Mouse (Mus musculus) hindbrain, embryonic 16.5 days (tissue): ENCODE measurements around the gene Oas1e. TPM values are rescaled to one million over a fixed set of nuclear protein-coding genes. Genes with fewer than 3 reads are reported as not detected.
"Not testable (repeated sequence)": the region's sequence is repeated elsewhere in the genome, so short reads cannot be mapped to it uniquely, and the experiment has no call there.

Experiments
- ATAC-seq: fragments of 200-750 bp; cut with Nextera tagmentation; 2 replicates; pipeline ENCODE4 v1.8.0; 2017; ENCODE audit warnings: moderate TSS enrichment, moderate library complexity
- H3K27ac ChIP-seq: fragments of 300-500 bp; sonication (generic); 2 replicates; pipeline ENCODE4 v1.5.1; 2014; ENCODE audit warnings: low read depth, mild to moderate bottlenecking, control low read depth, low read length, moderate library complexity
- H3K27me3 ChIP-seq: fragments of 300-500 bp; sonication (generic); replicated peaks from 2 replicates; pipeline ENCODE4 v1.6.1; 2014; ENCODE audit warnings: low read length; ENCODE audit not compliant: control insufficient read depth, insufficient read depth
- H3K36me3 ChIP-seq: fragments of 300-500 bp; sonication (generic); 2 replicates; pipeline ENCODE4 v1.6.1; 2014; ENCODE audit warnings: mild to moderate bottlenecking, low read length, moderate library complexity, mixed read lengths; ENCODE audit not compliant: control insufficient read depth, insufficient read depth
- H3K4me1 ChIP-seq: fragments of 300-500 bp; sonication (generic); 2 replicates; pipeline ENCODE4 v1.6.1; 2014; ENCODE audit warnings: low read depth, low read length; ENCODE audit not compliant: control insufficient read depth, insufficient read depth
- H3K4me2 ChIP-seq: fragments of 300-500 bp; sonication (generic); 2 replicates; pipeline ENCODE4 v1.6.1; 2014; ENCODE audit warnings: mild to moderate bottlenecking, low read length, control low read depth, moderate library complexity
- H3K4me3 ChIP-seq: fragments of 300-500 bp; sonication (generic); 2 replicates; pipeline ENCODE4 v1.5.1; 2014; ENCODE audit warnings: mild to moderate bottlenecking, low read length, control low read depth, moderate library complexity
- H3K9ac ChIP-seq: fragments of 300-500 bp; sonication (generic); 2 replicates; pipeline ENCODE4 v1.6.1; 2014; ENCODE audit warnings: low read depth, mild to moderate bottlenecking, control low read depth, low read length, moderate library complexity
- H3K9me3 ChIP-seq: fragments of 300-500 bp; sonication (generic); 2 replicates; pipeline ENCODE4 v1.6.1; 2014; ENCODE audit warnings: mild to moderate bottlenecking, low read length, moderate library complexity; ENCODE audit not compliant: control insufficient read depth
- WGBS: fragments of 180-500 bp; shearing (Covaris S2); extraction: QIAGEN DNeasy Blood & Tissue Kit; methylation state at CpG from one replicate; pipeline ENCODE4 v1.1.7; 2014; 5-methylcytosine and 5-hydroxymethylcytosine counted together
- polyA plus RNA-seq: library from polyadenylated mRNA; unstranded; fragments of >200 nt; fragmentation: Nextera tagmentation; extraction: Ambion mirVana; gene quantifications from 2 replicates; pipeline ENCODE4 v1.2.1, GENCODE M21; 2015

The Oas1e gene
- polyA plus RNA-seq, 1 experiment from 2014 or later = 0.86 TPM

DNA sequence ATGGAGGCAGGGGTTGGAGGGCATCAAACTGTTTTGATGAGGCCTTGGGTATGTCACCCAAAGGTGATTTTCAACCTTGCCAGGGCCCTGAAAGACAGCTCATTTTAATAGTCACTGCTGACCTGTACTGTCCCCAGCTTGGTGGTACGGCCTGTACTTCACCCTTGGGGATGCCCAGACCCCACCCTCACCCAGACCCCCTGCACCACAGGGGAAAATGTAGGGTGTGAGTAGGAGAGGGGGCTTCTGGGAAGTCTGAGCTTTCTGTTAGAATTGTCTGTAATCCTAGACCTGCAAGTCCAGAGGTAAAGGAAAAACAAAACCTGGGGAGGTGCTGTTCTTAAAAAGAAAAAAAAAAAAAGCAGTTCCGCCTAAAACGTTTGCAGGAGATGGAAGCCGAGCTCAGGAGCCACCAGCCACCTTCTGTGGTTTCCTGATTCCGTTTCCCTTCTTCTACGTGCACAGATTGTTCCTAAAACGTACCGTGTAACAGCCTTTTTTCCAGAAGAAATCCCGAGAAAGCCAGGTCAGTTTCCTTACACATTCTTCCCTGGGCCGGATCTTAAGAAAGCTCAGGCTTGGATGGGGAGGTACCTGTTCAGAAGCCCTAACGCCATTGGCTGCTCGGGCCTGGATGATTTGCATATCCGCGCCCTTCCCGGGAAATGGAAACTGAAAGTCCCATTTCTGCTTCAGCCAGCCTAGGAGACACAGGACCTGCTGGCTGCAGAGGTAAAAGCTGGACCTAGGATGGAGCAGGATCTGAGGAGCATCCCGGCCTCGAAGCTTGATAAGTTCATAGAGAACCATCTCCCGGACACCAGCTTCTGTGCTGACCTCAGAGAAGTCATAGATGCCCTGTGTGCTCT is 16.9 kb upstream of the Oas1e start, which contains the start of gene Oas1c:
TSS of gene Oas1c (minus strand) at position 564 of the 869 bp plus-strand sequence.
- H3K4me3 ChIP-seq = peak within 1 kb of the TSS; percentile 29
- no peaks in the 10 kb centered on the region for H3K27me3 ChIP-seq
- H3K9ac ChIP-seq = peak within 1 kb of the TSS; percentile 28
- peak within 1 kb of the TSS; percentile 51 for H3K4me2 ChIP-seq
- peak; percentile 94 for ATAC-seq
- H3K36me3 ChIP-seq = no peaks in the 10 kb centered on the region
- no peaks in the 10 kb centered on the region for H3K9me3 ChIP-seq
- H3K4me1 ChIP-seq = peaks cover 7% of the 10 kb centered on the region
- H3K27ac ChIP-seq = peak within 1 kb of the TSS; percentile 77
- WGBS = 3% methylated on average over 18 of the region's 18 CpGs

DNA sequence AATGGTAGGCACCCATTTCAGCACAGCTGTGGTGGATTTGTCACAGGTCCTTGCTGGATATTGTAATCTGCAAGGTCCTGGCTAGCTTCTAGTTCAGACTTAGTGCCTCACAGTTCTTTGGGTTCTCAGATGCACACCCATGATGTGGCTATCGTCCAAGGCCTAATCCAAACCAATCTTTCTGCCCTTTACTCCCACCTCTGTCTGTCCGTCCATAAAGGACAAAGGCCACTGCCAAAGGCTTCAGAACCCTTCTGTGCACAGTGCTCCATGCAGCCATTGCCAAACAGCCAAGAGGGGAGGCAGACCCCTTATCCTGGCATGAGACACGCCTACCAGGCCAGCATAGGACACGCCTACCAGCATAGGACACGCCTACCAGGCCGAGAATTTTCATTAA is 13.8 kb upstream of the Oas1e start:
- Histone ChIP-seq H3K27me3 (no peaks in the 10 kb centered on the region), H3K4me3 (no peak overlapping the region), H3K36me3 (no peaks in the 10 kb centered on the region), H3K27ac (no peak overlapping the region), H3K4me1 (peaks cover 7% of the 10 kb centered on the region), H3K9me3 (peaks cover 2% of the 10 kb centered on the region; the same call in 1 of the 2 replicates), H3K9ac (no peak overlapping the region), H3K4me2 (no peak overlapping the region)
- ATAC-seq = no peak
- WGBS = 41% methylated on average over 6 of the region's 6 CpGs

DNA sequence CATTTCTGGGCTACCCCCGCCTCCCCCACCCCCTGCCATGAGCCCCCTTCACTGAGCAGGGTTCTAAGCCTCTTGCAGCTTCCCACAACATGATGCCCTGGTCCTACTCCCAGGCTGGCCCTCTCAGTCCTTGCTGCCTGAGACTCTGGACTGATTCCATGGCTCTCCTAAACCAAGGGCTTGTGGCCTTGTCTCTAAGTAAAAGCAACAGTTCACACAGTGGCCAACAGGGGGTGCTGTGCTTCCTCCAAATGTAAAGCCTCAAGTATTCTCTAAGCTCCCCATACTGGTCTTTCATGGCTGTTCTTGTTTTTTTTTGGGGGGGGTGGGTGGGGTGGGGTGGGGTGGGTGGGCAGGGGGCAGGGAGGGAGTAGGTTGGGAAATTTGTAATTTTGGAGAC is 11.1 kb upstream of the Oas1e start:
- Histone ChIP-seq H3K4me3 (no peak overlapping the region), H3K27ac (no peak overlapping the region), H3K4me2 (no peak overlapping the region), H3K9ac (no peak overlapping the region), H3K4me1 (no peaks in the 10 kb centered on the region), H3K27me3 (no peaks in the 10 kb centered on the region), H3K36me3 (no peaks in the 10 kb centered on the region), H3K9me3 (peaks cover 2% of the 10 kb centered on the region; the same call in 1 of the 2 replicates)
- 100% methylated on average over 1 of the region's 1 CpGs for WGBS
- ATAC-seq = no peak

DNA sequence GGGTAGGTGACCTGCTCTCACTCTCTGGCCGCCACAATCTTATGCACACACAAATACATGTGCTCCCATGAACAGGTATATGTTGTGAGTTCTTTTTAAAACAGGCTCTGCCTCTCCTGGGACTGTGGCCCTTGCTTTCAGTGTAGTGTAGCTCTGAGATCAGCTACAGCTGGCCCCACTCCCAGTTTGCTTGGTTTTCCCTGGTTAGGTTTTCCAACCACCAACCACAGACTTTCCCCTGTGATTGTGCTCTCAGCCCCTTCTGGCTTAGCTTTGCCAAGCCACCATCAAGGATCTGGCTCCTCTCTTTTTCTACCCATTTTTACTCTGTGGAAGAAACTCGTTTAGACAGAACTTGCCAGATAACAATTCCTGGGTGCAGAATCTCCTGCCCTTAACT is 8.3 kb upstream of the Oas1e start:
- Histone ChIP-seq H3K36me3 (no peaks in the 10 kb centered on the region), H3K27me3 (no peaks in the 10 kb centered on the region), H3K9me3 (peaks cover 2% of the 10 kb centered on the region; the same call in 1 of the 2 replicates), H3K4me2 (no peak overlapping the region), H3K4me3 (no peak overlapping the region), H3K9ac (no peak overlapping the region), H3K27ac (no peak overlapping the region), H3K4me1 (no peaks in the 10 kb centered on the region)
- WGBS = 70% methylated on average over 2 of the region's 2 CpGs
- ATAC-seq = no peak

DNA sequence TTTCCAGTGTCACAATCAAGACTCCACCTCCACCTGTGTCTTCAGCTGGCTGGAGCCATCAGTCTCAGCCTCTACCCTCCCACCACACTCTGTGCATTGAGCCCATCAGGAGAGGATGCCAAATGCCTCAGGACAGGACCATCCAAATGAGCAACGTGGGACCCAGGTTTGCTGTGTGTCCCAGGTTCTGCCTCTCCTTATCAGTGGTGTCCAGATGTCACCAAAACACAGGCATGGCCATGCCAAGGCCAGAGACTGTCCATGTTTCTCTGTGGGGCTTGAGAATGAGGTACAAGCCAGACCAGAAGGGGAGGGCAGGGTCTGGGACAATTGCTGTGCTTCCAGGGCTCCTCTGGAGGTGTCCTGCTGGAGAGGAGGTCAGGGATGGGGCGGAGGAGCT is 3.6 kb upstream of the Oas1e start:
- not testable (repeated sequence) for H3K36me3 ChIP-seq, ATAC-seq, H3K4me1 ChIP-seq, H3K27ac ChIP-seq, H3K9me3 ChIP-seq, H3K27me3 ChIP-seq, H3K4me3 ChIP-seq, H3K4me2 ChIP-seq, H3K9ac ChIP-seq
- WGBS = 50% methylated on average over 1 of the region's 2 CpGs

DNA sequence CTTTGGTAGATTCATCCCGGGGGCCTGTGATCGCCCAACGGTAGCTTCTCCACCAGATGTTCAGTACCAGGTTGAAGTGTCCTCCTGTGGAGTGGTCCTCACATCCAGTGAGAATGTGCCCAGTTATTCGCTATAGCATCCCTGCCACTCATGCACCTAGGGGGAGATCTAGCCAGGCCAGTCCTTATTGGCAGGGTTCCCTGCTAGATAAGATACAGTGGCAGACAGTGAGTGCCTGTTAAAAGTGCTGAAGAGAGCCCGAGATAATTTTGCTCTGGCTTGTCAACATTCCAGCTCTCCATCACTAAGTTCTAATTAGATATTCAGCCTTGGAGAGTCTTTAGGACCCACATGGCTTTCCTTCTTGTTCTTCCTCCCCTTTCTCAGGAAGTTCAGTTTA is 2.8 kb upstream of the Oas1e start:
- not testable (repeated sequence) for H3K4me2 ChIP-seq, H3K27ac ChIP-seq, H3K27me3 ChIP-seq, H3K4me1 ChIP-seq, ATAC-seq, H3K4me3 ChIP-seq, H3K9me3 ChIP-seq, H3K36me3 ChIP-seq, H3K9ac ChIP-seq
- WGBS = 83% methylated on average over 5 of the region's 5 CpGs

DNA sequence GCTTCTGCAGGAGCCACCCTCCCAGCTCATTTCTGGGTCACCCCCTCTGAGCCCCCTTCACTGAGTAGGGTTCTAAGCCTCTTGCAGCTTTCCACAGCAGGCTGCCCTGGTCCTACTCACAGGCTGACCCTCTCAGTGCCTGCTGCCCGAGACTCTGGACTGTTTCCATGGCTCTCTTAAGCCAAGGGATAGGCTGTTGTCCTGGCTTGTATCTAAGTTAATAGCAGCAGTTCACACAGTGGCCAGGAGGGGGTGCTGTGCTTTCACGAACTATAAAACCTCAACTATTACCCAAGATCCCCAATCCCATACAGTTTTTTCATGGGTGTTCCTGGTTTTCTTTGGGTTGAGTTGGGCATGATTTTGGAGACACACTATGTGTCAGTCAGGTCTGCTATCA is 2.3 kb downstream of the Oas1e start:
- H3K9me3 ChIP-seq = no peaks in the 10 kb centered on the region
- ATAC-seq = no peak
- H3K36me3 ChIP-seq = no peaks in the 10 kb centered on the region
- H3K4me2 ChIP-seq = no peak overlapping the region
- H3K4me1 ChIP-seq = no peaks in the 10 kb centered on the region
- H3K4me3 ChIP-seq = no peak overlapping the region
- WGBS = 42% methylated on average over 2 of the region's 2 CpGs
- H3K27ac ChIP-seq = no peak overlapping the region
- H3K27me3 ChIP-seq = no peaks in the 10 kb centered on the region
- H3K9ac ChIP-seq = no peak overlapping the region

DNA sequence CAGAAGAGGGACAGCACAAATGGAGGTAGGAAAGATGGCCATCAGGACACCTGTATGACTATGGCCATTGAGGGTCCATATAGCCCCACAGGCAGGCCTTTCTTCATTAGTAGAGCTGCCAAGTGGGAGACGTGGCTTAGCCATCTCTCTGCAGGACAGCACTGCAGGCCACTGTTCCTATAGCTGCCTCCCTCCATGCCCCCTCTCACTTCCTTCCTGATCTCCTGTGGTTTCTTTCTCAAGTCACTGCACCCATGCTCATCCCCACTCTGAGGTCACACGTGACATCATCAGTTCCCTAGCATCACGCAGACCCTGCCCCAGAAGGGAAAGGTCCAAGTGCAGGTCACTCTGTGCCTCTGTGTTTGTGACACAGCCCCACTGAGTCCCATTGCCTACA is 8.3 kb downstream of the Oas1e start:
- no peaks in the 10 kb centered on the region for H3K9me3 ChIP-seq
- no peaks in the 10 kb centered on the region for H3K27me3 ChIP-seq
- H3K4me3 ChIP-seq = no peak overlapping the region
- H3K4me2 ChIP-seq = no peak overlapping the region
- whole genome bisulfite sequencing = 66% methylated on average over 3 of the region's 3 CpGs
- H3K36me3 ChIP-seq = no peaks in the 10 kb centered on the region
- no peak for ATAC-seq
- no peak overlapping the region for H3K9ac ChIP-seq
- H3K27ac ChIP-seq = no peak overlapping the region
- H3K4me1 ChIP-seq = no peaks in the 10 kb centered on the region

DNA sequence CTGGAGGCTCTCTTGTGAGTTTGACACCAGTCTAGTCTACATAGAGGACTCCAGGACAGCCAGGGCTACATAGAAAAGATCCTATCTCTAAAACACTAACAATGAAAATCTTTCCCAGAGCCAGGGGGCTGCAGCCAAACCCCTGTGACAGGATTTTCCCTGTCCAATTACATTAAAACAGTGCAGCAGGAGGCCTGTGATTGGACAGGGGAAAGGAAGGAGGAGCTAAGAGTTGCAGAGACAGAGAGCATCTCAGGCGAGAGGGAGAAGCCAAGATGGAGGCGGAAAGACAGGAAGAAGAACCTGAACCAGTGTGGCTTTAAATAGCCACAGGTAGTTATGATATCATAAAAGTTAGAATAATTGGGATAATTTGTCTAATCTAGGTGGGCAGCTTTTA is 12.9 kb downstream of the Oas1e start:
- H3K9me3 ChIP-seq = no peaks in the 10 kb centered on the region
- H3K27ac ChIP-seq = no peak overlapping the region
- no peak overlapping the region for H3K4me2 ChIP-seq
- H3K9ac ChIP-seq = no peak overlapping the region
- H3K4me3 ChIP-seq = no peak overlapping the region
- no peaks in the 10 kb centered on the region for H3K27me3 ChIP-seq
- 74% methylated on average over 2 of the region's 2 CpGs for WGBS
- no peak for ATAC-seq
- H3K36me3 ChIP-seq = no peaks in the 10 kb centered on the region
- H3K4me1 ChIP-seq = no peaks in the 10 kb centered on the region
